Comparison of ENCODE assay signal across 21 mouse cellular contexts in genomic region chr5:114035111-114035510, GRCm38 (mm10). TPM values are rescaled to one million over a fixed set of nuclear protein-coding genes. Genes with fewer than 3 reads are reported as not detected.
DNase-seq lines count a peak whose midpoint lies in the region; ATAC-seq and TF ChIP-seq lines count a peak whose summit lies in the region.
"Had no signal": no experiment of that assay in that cellular context is flagged by ENCODE, and none has a peak within 500 bp of the region (broad histone marks: within the 10 kb centered on the region; RNA-seq: fewer than 3 reads in every experiment).

No protein-coding gene starts in this region.

- no peak overlapping the region for H3K4me2 ChIP-seq in kidney, postnatal 0 days (ENCODE audit: low read length)
- H3K4me2 ChIP-seq: embryonic facial prominence, embryonic 15.5 days; forebrain, embryonic 12.5 days; heart, embryonic 15.5 days had no signal

- no peaks in the 10 kb centered on the region for H3K36me3 ChIP-seq in kidney, postnatal 0 days (ENCODE audit: insufficient read depth, low read length)
- H3K36me3 ChIP-seq: embryonic facial prominence, embryonic 15.5 days; forebrain, embryonic 12.5 days; heart, embryonic 15.5 days; limb, embryonic 10.5 days had no signal

- H3K4me1 ChIP-seq in kidney, postnatal 0 days (replicated peaks; ENCODE audit: insufficient read depth, low read length) = no peaks in the 10 kb centered on the region
- H3K4me1 ChIP-seq: embryonic facial prominence, embryonic 15.5 days; heart, embryonic 15.5 days; megakaryocyte, embryonic 14.5 days had no signal

- ATAC-seq in Patski = peak; percentile 15
- ATAC-seq in kidney, postnatal 0 days (replicated peaks; ENCODE audit: low FRiP score, low read depth) = peak; percentile 84
- ATAC-seq: intestine, postnatal 0 days; lung, postnatal 0 days had no signal

- WGBS in kidney, postnatal 0 days = 28% methylated on average over 10 of the region's 10 CpGs

- H3K27ac ChIP-seq in kidney, postnatal 0 days = no peak overlapping the region
- H3K27ac ChIP-seq: embryonic facial prominence, embryonic 15.5 days; forebrain, embryonic 12.5 days; heart, embryonic 15.5 days; limb, embryonic 10.5 days; liver, embryonic 14.5 days had no signal

- H3K9me3 ChIP-seq in kidney, postnatal 0 days (replicated peaks; ENCODE audit: low read length) = no peaks in the 10 kb centered on the region
- H3K9me3 ChIP-seq: embryonic facial prominence, embryonic 15.5 days; forebrain, embryonic 12.5 days; heart, embryonic 15.5 days; limb, embryonic 10.5 days had no signal

- in situ Hi-C loops in Patski (cut with MboI; ENCODE audit: low pct_unique_long_range_greater_than_20kb) = no loop called here

- POLR2A ChIA-PET in Patski (lab: Charles Lee) = no interaction called here

- no peak overlapping the region for H3K9ac ChIP-seq in kidney, postnatal 0 days (ENCODE audit: low read depth, low read length)
- H3K9ac ChIP-seq: embryonic facial prominence, embryonic 15.5 days; forebrain, embryonic 12.5 days; heart, embryonic 15.5 days; liver, embryonic 14.5 days had no signal

- TF ChIP-seq CTCF in Patski (IDR thresholded peaks at IDR 0.05) = no peak
- TF ChIP-seq CTCF in kidney, postnatal 0 days (IDR thresholded peaks at IDR 0.05; ENCODE audit: low read depth) = no peak

- DNase-seq in cerebellum, adult 11-12 months = peak; percentile 50
- DNase-seq in cerebellum, adult 8-10 months = no peak
- DNase-seq in Patski (ENCODE audit: low read depth, low spot score) = peak; percentile 50
- DNase-seq in cerebellum, postnatal 36 days = peak; percentile 48 to 51
- peak; percentile 66 for DNase-seq in kidney, postnatal 0 days (ENCODE audit: low spot score)
- no peak for DNase-seq in embryo, embryonic 10 days (ENCODE audit: low spot score)
- no peak for DNase-seq in spleen, adult 18-20 months
- DNase-seq in thymus, adult 18-20 months = no peak
- DNase-seq: gastrocnemius, postnatal 36 days; right cerebral cortex, adult 18-20 months had no signal

- no peaks in the 10 kb centered on the region for H3K27me3 ChIP-seq in Patski
- H3K27me3 ChIP-seq in kidney, postnatal 0 days (ENCODE audit: insufficient read depth, low read length) = no peaks in the 10 kb centered on the region
- H3K27me3 ChIP-seq: embryonic facial prominence, embryonic 15.5 days; heart, embryonic 15.5 days had no signal

- CTCF ChIA-PET in Patski (lab: Charles Lee) = interaction anchor here (1.1 kb wide), 1 partner anchor 10 kb away, joined by 3 read pairs; no protein-coding TSS in a partner anchor

- H3K4me3 ChIP-seq in kidney, postnatal 0 days (replicated peaks; ENCODE audit: low read depth, low read length) = no peak overlapping the region
- H3K4me3 ChIP-seq: embryonic facial prominence, embryonic 15.5 days; forebrain, embryonic 12.5 days; heart, embryonic 15.5 days; limb, embryonic 10.5 days had no signal

RNA-seq across cellular contexts. Expression of gene Usp30, which starts 30.1 kb away (rescaled TPM):
- 36.2 TPM for polyA plus RNA-seq in Patski (2021)
- polyA plus RNA-seq in kidney, postnatal 0 days (2015; fragmentation: Nextera tagmentation; extraction: Ambion mirVana) = 10.3 and 12.0 TPM in 2 replicates

RNA-seq across cellular contexts. Expression of gene Dao, which starts 31.6 kb away (rescaled TPM):
- polyA plus RNA-seq in Patski (2021) = 0.18 TPM
- polyA plus RNA-seq in kidney, postnatal 0 days (2015; fragmentation: Nextera tagmentation; extraction: Ambion mirVana) = 35.3 and 42.7 TPM in 2 replicates
- polyA plus RNA-seq: cortical plate, adult 2 months; embryonic facial prominence, embryonic 15.5 days; forebrain, embryonic 12.5 days; heart, embryonic 15.5 days; hindbrain, embryonic 11.5 days; limb, embryonic 10.5 days; liver, embryonic 14.5 days; lung, postnatal 0 days; urinary bladder, adult 2 months had no signal

RNA-seq across cellular contexts. Expression of gene Ssh1, which starts 41.4 kb away (rescaled TPM):
- polyA plus RNA-seq in Patski (2021) = 17.5 TPM
- polyA plus RNA-seq in kidney, postnatal 0 days (2015; fragmentation: Nextera tagmentation; extraction: Ambion mirVana) = 9.9 and 10.0 TPM in 2 replicates

RNA-seq across cellular contexts. Expression of gene Svop, which starts 56.3 kb away (rescaled TPM):
- 0.06 TPM for polyA plus RNA-seq in Patski (2021)
- 0.08 and 0.11 TPM in 2 replicates for polyA plus RNA-seq in kidney, postnatal 0 days (2015; fragmentation: Nextera tagmentation; extraction: Ambion mirVana)
- polyA plus RNA-seq: heart, embryonic 15.5 days; liver, embryonic 14.5 days; lung, postnatal 0 days had no signal

Comparison
In these comparisons a context has a peak if more than half of its experiments do, and no peak if none do; other contexts are left out.
1. DNase-seq: peak in cerebellum, adult 11-12 months (single experiment), Patski (single experiment), cerebellum, postnatal 36 days (2 of 2) and kidney, postnatal 0 days (single experiment); none in cerebellum, adult 8-10 months (single experiment), embryo, embryonic 10 days (single experiment), spleen, adult 18-20 months (0 of 2) and thymus, adult 18-20 months (0 of 2).
2. RNA of gene Dao, which starts 31.6 kb away (polyA plus RNA-seq): 35.3 to 42.7 TPM in kidney, postnatal 0 days; 0.18 TPM in Patski (single experiment); every median in the first group is over 10 times any median in the second.